Mouse (Mus musculus) liver, embryonic 11.5 days (tissue): ENCODE results near the gene Bptf. TPM values are rescaled to one million over a fixed set of nuclear protein-coding genes. Genes with fewer than 3 reads are reported as not detected.
A peak's percentile ranks its signal among the peaks of the same experiment; 100 is the strongest.
"Not testable (repeated sequence)": the region's sequence is repeated elsewhere in the genome, so short reads cannot be mapped to it uniquely, and the experiment has no call there.

ENCODE experiments used
- ATAC-seq: fragments of 200-750 bp; cut with Nextera tagmentation; replicated peaks from 2 replicates; pipeline ENCODE4 v1.8.0; 2017; ENCODE audit warnings: moderate number of reproducible peaks, mild to moderate bottlenecking, moderate TSS enrichment, moderate library complexity; ENCODE audit not compliant: low FRiP score
- DNase-seq: peaks from one replicate; pipeline ENCODE4 v3.0.0-alpha.2; 2017; ENCODE audit warnings: low spot score
- H3K27ac ChIP-seq: fragments of 300-500 bp; sonication (generic); 2 replicates; pipeline ENCODE4 v1.5.1; 2014; ENCODE audit warnings: mild to moderate bottlenecking, low read depth, low read length, control low read depth
- H3K27me3 ChIP-seq: fragments of 300-500 bp; sonication (generic); replicated peaks from 2 replicates; pipeline ENCODE4 v1.6.1; 2014; ENCODE audit warnings: low read length, mixed read lengths; ENCODE audit not compliant: control insufficient read depth, insufficient read depth
- H3K36me3 ChIP-seq: fragments of 300-500 bp; sonication (generic); 2 replicates; pipeline ENCODE4 v1.6.1; 2014; ENCODE audit warnings: mild to moderate bottlenecking, low read length, moderate library complexity, mixed read lengths; ENCODE audit not compliant: control insufficient read depth, insufficient read depth
- H3K4me1 ChIP-seq: fragments of 300-500 bp; sonication (generic); replicated peaks from 2 replicates; pipeline ENCODE4 v1.6.1; 2014; ENCODE audit warnings: low read length, mixed read lengths; ENCODE audit not compliant: control insufficient read depth, insufficient read depth
- H3K4me2 ChIP-seq: fragments of 300-500 bp; sonication (generic); 2 replicates; pipeline ENCODE4 v1.6.1; 2014; ENCODE audit warnings: mild to moderate bottlenecking, control low read depth, moderate library complexity
- H3K4me3 ChIP-seq: fragments of 300-500 bp; sonication (generic); 2 replicates; pipeline ENCODE4 v1.5.1; 2014; ENCODE audit warnings: low read depth, low read length, control low read depth
- H3K9ac ChIP-seq: fragments of 300-500 bp; sonication (generic); 2 replicates; pipeline ENCODE4 v1.6.1; 2014; ENCODE audit warnings: low read depth, low read length, control low read depth
- H3K9me3 ChIP-seq: fragments of 300-500 bp; sonication (generic); 2 replicates; pipeline ENCODE4 v1.6.1; 2016; ENCODE audit warnings: low read length, inconsistent platforms, mixed read lengths; ENCODE audit not compliant: control insufficient read depth
- WGBS: fragments of 180-500 bp; shearing (Covaris S2); extraction: QIAGEN DNeasy Blood & Tissue Kit; methylation state at CpG from one replicate; pipeline ENCODE4 v1.1.7; 2014; 5-methylcytosine and 5-hydroxymethylcytosine counted together
- polyA plus RNA-seq: library from polyadenylated mRNA; unstranded; fragments of >200 nt; fragmentation: Nextera tagmentation; extraction: Ambion mirVana; gene quantifications from 2 replicates; pipeline ENCODE4 v1.2.1, GENCODE M21; 2014

Gene Bptf
- polyA plus RNA-seq, 1 experiment from 2014 or later = 27.9 TPM

GRCm38 (mm10) chr11:107025411-107026321, 106.3 kb downstream of the Bptf start, which contains the start of gene 1810010H24Rik:
TSS of gene 1810010H24Rik (plus strand) at chr11:107025681.
- H3K4me1 ChIP-seq = peaks cover 7% of the 10 kb centered on the region; the same call in 1 of the 2 replicates
- no peak for ATAC-seq
- 2% methylated on average over 45 of the region's 45 CpGs for WGBS

GRCm38 (mm10) chr11:107024406-107024805, 107.5 kb downstream of the Bptf start:
- Histone ChIP-seq H3K9me3 (no peaks in the 10 kb centered on the region), H3K9ac (no peak overlapping the region), H3K27me3 (peaks cover 16% of the 10 kb centered on the region; the same call in 1 of the 2 replicates), H3K4me3 (no peak overlapping the region), H3K4me2 (peak overlapping the region; percentile 97; the same call in 1 of the 2 replicates), H3K36me3 (no peaks in the 10 kb centered on the region), H3K27ac (no peak overlapping the region), H3K4me1 (peaks cover 7% of the 10 kb centered on the region; the same call in 1 of the 2 replicates)
- WGBS = 68% methylated on average over 4 of the region's 4 CpGs
- ATAC-seq = no peak
- no peak for DNase-seq

More at GRCm38 (mm10) chr11:107025411-107026321, 106.3 kb downstream of the Bptf start, which contains the start of gene 1810010H24Rik:
- no peaks in the 10 kb centered on the region for H3K9me3 ChIP-seq
- peaks cover 16% of the 10 kb centered on the region; the same call in 1 of the 2 replicates for H3K27me3 ChIP-seq
- H3K9ac ChIP-seq = peak within 1 kb of the TSS; percentile 64
- no peak for DNase-seq
- no peaks in the 10 kb centered on the region for H3K36me3 ChIP-seq
- H3K27ac ChIP-seq = no peak within 1 kb of the TSS
- peak within 1 kb of the TSS; percentile 97 for H3K4me2 ChIP-seq
- peak within 1 kb of the TSS; percentile 56 for H3K4me3 ChIP-seq

GRCm38 (mm10) chr11:107022050-107022683, 109.8 kb downstream of the Bptf start:
- DNase-seq (no peak), ATAC-seq (no peak)
- no peak overlapping the region for H3K9ac ChIP-seq
- H3K9me3 ChIP-seq = no peaks in the 10 kb centered on the region
- H3K27ac ChIP-seq = no peak overlapping the region
- no peaks in the 10 kb centered on the region for H3K36me3 ChIP-seq
- WGBS = 83% methylated on average over 13 of the region's 13 CpGs
- peaks cover 16% of the 10 kb centered on the region; the same call in 1 of the 2 replicates for H3K27me3 ChIP-seq
- H3K4me2 ChIP-seq = no peak overlapping the region
- H3K4me1 ChIP-seq = peaks cover 3% of the 10 kb centered on the region; the same call in 1 of the 2 replicates
- H3K4me3 ChIP-seq = no peak overlapping the region

- not testable (repeated sequence) for H3K27me3 ChIP-seq, H3K36me3 ChIP-seq, H3K27ac ChIP-seq, ATAC-seq, H3K4me2 ChIP-seq, H3K9me3 ChIP-seq, H3K4me1 ChIP-seq, DNase-seq, H3K4me3 ChIP-seq, H3K9ac ChIP-seq
- WGBS = 85% methylated on average over 3 of the region's 5 CpGs
These were observed 112.2 kb downstream of the Bptf start for GRCm38 (mm10) chr11:107019722-107020121.

- Histone ChIP-seq H3K4me2 (no peak overlapping the region), H3K9ac (no peak overlapping the region), H3K4me3 (no peak overlapping the region), H3K27ac (no peak overlapping the region), H3K36me3 (no peaks in the 10 kb centered on the region), H3K27me3 (peaks cover under 1% of the 10 kb centered on the region; the same call in 1 of the 2 replicates), H3K4me1 (no peaks in the 10 kb centered on the region), H3K9me3 (no peaks in the 10 kb centered on the region)
- ATAC-seq (no peak), DNase-seq (no peak)
- 69% methylated on average over 4 of the region's 4 CpGs for WGBS
These were observed 112.6 kb downstream of the Bptf start for GRCm38 (mm10) chr11:107019318-107019717.

- ATAC-seq (no peak), DNase-seq (no peak)
These were observed 113.3 kb downstream of the Bptf start for GRCm38 (mm10) chr11:107018606-107019005.

GRCm38 (mm10) chr11:107017339-107017886, 114.5 kb downstream of the Bptf start:
- DNase-seq (no peak), ATAC-seq (no peak)
- Histone ChIP-seq H3K9ac (no peak overlapping the region), H3K36me3 (no peaks in the 10 kb centered on the region), H3K4me3 (no peak overlapping the region), H3K9me3 (no peaks in the 10 kb centered on the region), H3K27me3 (no peaks in the 10 kb centered on the region), H3K27ac (no peak overlapping the region), H3K4me2 (no peak overlapping the region), H3K4me1 (no peaks in the 10 kb centered on the region)
- WGBS = 60% methylated on average over 6 of the region's 6 CpGs

More at GRCm38 (mm10) chr11:107018606-107019005, 113.3 kb downstream of the Bptf start:
- H3K36me3 ChIP-seq = no peaks in the 10 kb centered on the region
- no peaks in the 10 kb centered on the region for H3K9me3 ChIP-seq
- H3K4me3 ChIP-seq = no peak overlapping the region
- no peak overlapping the region for H3K27ac ChIP-seq
- 23% methylated on average over 8 of the region's 8 CpGs for WGBS
- no peaks in the 10 kb centered on the region for H3K27me3 ChIP-seq
- H3K4me1 ChIP-seq = no peaks in the 10 kb centered on the region
- no peak overlapping the region for H3K9ac ChIP-seq
- H3K4me2 ChIP-seq = no peak overlapping the region; the same call in 1 of the 2 replicates

GRCm38 (mm10) chr11:107016893-107017292, 115.0 kb downstream of the Bptf start:
- Histone ChIP-seq H3K4me2 (no peak overlapping the region), H3K27ac (no peak overlapping the region), H3K36me3 (no peaks in the 10 kb centered on the region), H3K9me3 (no peaks in the 10 kb centered on the region), H3K4me1 (no peaks in the 10 kb centered on the region), H3K9ac (no peak overlapping the region), H3K4me3 (no peak overlapping the region), H3K27me3 (no peaks in the 10 kb centered on the region)
- DNase-seq (no peak), ATAC-seq (no peak)
- 57% methylated on average over 1 of the region's 1 CpGs for WGBS
